Mouse (Mus musculus): ENCODE data around the gene Rims1. TPM values are rescaled to one million over a fixed set of nuclear protein-coding genes. Genes with fewer than 3 reads are reported as not detected.

Gene Rims1
- polyA plus RNA-seq, 1 experiment from 2014 or later = 10.8 TPM

DNA sequence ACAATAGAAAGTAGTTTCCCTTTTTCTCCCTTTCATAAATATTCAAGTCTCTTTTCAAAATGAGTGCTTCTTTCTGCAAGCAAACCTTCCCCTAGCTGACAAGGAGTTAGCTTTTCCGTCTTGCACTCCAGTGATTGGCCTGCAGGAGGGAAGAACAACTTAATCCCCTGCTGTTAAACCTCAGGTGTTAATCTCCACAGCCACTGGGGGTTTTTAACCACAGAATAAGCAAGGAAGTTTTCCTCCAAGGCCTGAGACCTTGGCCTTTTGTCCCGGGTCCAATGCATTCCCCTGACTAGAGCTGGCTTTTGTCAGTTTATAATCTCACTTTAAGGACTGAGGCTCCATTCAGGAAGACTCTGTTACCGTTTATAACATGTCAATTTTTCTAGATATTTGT lies 511.8 kb downstream of the Rims1 start:
- Histone ChIP-seq H3K4me3 (no peak overlapping the region), H3K36me3 (peaks cover 4% of the 10 kb centered on the region; the same call in 1 of the 2 replicates), H3K4me1 (replicated peaks) (no peaks in the 10 kb centered on the region), H3K27ac (no peak overlapping the region), H3K4me2 (no peak overlapping the region), H3K9ac (no peak overlapping the region), H3K9me3 (no peaks in the 10 kb centered on the region), H3K27me3 (no peaks in the 10 kb centered on the region)
- WGBS = 15% methylated on average over 3 of the region's 3 CpGs
- ATAC-seq (ENCODE audit: low FRiP score) = no peak

DNA sequence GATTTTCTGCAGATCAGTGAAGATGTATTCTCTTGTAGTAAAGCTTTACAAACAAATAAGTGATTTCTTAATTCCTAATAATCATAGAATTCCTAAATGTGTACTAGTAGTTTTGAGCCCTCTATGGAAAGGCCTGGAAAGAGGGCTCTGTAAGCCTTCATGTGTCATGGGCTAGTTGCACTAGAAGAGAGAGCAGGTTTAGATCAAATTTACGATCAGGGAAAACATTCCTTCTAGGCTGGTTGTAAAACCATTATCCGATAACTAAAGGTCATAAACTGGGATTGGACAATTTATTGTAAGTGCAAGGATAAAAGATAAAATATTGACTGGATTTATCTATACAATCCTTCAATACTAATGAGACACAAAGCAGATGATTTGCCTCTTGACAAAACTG lies 512.5 kb downstream of the Rims1 start:
- Histone ChIP-seq H3K4me3 (no peak overlapping the region), H3K27ac (no peak overlapping the region), H3K4me2 (no peak overlapping the region), H3K9ac (no peak overlapping the region), H3K36me3 (peaks cover 4% of the 10 kb centered on the region; the same call in 1 of the 2 replicates), H3K27me3 (no peaks in the 10 kb centered on the region), H3K4me1 (replicated peaks) (no peaks in the 10 kb centered on the region), H3K9me3 (no peaks in the 10 kb centered on the region)
- no peak for ATAC-seq (ENCODE audit: low FRiP score)
- 83% methylated on average over 2 of the region's 2 CpGs for WGBS

DNA sequence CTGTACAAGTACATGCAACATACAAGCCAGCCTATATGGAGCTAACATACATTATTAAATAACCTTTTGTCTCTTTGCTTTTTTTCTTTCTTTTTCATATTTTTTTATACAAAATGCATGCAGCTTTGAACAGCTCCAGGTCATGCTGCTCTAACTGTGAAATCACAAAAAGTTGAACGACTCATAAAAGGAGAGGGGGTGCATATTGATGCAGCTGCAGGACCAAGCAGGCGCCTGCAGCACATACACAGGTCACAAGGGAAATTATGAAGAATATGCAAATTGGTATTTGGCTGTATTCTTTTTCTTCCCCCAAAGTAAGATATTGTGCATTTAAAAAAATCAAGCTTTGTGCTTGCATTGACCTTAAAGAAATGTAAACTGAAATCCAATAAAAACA lies 519.0 kb downstream of the Rims1 start:
- H3K9ac ChIP-seq = no peak overlapping the region
- H3K9me3 ChIP-seq = no peaks in the 10 kb centered on the region
- no peaks in the 10 kb centered on the region for H3K36me3 ChIP-seq
- H3K27me3 ChIP-seq = no peaks in the 10 kb centered on the region
- no peaks in the 10 kb centered on the region for H3K4me1 ChIP-seq (replicated peaks)
- H3K27ac ChIP-seq = no peak overlapping the region
- 0 out of 2 replicates have a peak, but pooled peaks have one; percentile 43 for ATAC-seq (ENCODE audit: low FRiP score)
- H3K4me2 ChIP-seq = no peak overlapping the region
- 59% methylated on average over 2 of the region's 2 CpGs for WGBS
- H3K4me3 ChIP-seq = no peak overlapping the region

DNA sequence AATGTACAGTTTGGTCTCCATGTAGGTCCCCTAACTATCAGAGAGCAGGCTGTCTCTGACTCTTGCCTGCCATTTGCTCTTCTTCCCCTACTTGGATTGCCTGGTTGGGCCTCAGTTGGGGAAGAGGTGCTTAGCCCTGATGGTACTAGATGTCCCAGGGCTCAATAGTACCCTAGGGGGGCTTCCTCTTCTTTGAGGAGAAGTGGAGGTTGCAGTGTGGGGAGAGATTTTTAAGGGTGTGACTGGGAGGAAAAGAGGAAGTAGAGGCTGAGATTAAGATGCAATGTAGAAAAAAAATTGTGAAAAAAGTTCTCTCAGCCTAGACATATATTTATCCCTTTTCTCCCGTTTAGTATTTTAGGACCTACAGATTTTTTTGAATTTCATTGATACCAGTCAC lies 525.8 kb downstream of the Rims1 start:
- H3K4me2 ChIP-seq = no peak overlapping the region
- WGBS = 88% methylated on average over 1 of the region's 1 CpGs

DNA sequence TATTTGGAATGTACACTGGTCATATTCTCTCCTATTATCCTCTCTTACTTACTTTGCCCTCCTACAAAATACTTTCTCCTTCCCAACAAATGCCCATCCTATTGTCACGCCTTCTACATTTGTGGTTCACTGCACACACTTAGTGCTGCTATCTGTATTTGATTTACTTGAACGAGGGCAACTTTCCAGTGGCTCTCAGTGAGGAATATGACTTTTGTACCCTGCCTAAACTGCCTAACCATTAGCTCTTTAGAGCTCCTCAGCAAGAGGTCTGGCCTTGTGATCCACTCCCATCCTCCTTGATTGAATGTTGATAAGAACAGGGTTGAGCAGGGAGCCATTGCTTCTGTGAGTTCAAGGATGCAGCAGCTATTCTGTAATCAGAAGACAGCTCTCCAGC lies 531.7 kb downstream of the Rims1 start:
- Histone ChIP-seq H3K27ac (no peak overlapping the region), H3K4me3 (no peak overlapping the region), H3K4me2 (no peak overlapping the region), H3K9me3 (no peaks in the 10 kb centered on the region), H3K9ac (no peak overlapping the region), H3K4me1 (replicated peaks) (no peaks in the 10 kb centered on the region), H3K27me3 (no peaks in the 10 kb centered on the region), H3K36me3 (no peaks in the 10 kb centered on the region)
- 83% methylated on average over 2 of the region's 2 CpGs for WGBS
- no peak for ATAC-seq (ENCODE audit: low FRiP score)

More for the DNA sequence above, 525.8 kb downstream of the Rims1 start:
- H3K9ac ChIP-seq = no peak overlapping the region
- H3K4me3 ChIP-seq = no peak overlapping the region
- H3K4me1 ChIP-seq (replicated peaks) = no peaks in the 10 kb centered on the region
- ATAC-seq (ENCODE audit: low FRiP score) = no peak
- H3K27me3 ChIP-seq = no peaks in the 10 kb centered on the region
- H3K36me3 ChIP-seq = no peaks in the 10 kb centered on the region
- H3K9me3 ChIP-seq = no peaks in the 10 kb centered on the region
- H3K27ac ChIP-seq = no peak overlapping the region

DNA sequence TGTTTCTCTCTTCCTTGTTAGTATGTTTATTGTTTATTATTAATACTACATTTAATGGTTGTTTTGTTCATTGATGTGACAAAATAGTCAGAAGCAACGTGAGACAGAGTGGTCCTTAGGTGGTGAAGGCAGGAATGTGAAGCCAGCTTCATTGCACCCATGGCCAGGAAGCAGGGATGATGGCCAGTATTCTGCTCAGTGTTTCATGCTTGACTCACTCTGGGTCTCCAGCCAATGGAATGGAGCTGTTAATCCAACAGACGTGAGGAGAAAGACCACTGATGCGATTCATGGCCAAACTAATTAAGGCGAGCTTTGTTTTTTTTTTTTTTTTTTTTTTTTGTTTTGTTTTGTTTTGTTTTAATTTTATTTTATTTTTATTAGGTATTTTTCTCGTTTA lies 535.7 kb downstream of the Rims1 start:
- ATAC-seq (ENCODE audit: low FRiP score) = no peak
- no peak overlapping the region for H3K4me2 ChIP-seq
- no peak overlapping the region for H3K9ac ChIP-seq
- no peaks in the 10 kb centered on the region for H3K27me3 ChIP-seq
- no peak overlapping the region for H3K4me3 ChIP-seq
- H3K27ac ChIP-seq = no peak overlapping the region
- H3K4me1 ChIP-seq (replicated peaks) = peaks cover 10% of the 10 kb centered on the region
- H3K36me3 ChIP-seq = no peaks in the 10 kb centered on the region
- 77% methylated on average over 5 of the region's 5 CpGs for WGBS
- no peaks in the 10 kb centered on the region for H3K9me3 ChIP-seq

DNA sequence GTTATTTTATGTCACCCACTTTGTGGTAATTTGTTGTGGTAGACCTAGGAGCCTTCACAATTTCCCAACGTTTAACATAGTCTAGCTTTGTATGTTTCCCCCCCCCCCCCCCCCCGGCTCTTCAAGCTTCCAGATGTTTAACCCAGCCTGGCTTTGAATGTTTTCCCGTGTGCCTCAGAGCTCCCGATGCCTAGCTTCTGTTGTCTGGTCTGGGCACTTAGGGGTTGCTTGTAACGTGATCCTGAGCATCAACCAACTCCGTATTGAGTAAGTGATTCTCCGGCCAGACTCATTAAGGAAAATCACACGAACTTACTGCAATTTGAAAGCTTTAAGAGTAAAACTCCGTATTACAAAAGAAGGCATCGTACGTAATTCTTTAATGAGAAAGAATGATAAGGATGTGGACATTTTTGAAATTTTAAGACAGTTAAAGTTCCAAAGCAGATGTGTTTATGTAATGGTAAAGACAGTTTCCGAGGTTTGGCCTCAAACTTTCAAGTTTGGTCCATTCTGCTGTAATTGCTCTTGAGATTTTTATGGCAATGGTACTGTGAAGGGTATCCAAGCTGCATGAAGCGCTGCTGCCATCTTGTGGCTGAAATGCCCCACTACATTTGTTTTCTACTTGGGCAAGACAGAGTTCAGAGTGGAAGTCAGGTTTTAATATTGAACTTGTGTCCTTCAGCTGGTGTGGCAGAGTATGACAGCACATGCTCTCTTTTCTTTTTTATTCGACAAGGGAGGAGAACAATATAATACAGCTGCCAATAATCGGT lies 537.0 kb downstream of the Rims1 start:
- Histone ChIP-seq H3K4me2 (no peak overlapping the region), H3K4me1 (replicated peaks) (peaks cover 10% of the 10 kb centered on the region), H3K4me3 (no peak overlapping the region), H3K27ac (no peak overlapping the region), H3K9ac (no peak overlapping the region), H3K9me3 (no peaks in the 10 kb centered on the region), H3K27me3 (no peaks in the 10 kb centered on the region), H3K36me3 (no peaks in the 10 kb centered on the region)
- WGBS = 41% methylated on average over 15 of the region's 15 CpGs
- ATAC-seq (ENCODE audit: low FRiP score) = peak; percentile 58

DNA sequence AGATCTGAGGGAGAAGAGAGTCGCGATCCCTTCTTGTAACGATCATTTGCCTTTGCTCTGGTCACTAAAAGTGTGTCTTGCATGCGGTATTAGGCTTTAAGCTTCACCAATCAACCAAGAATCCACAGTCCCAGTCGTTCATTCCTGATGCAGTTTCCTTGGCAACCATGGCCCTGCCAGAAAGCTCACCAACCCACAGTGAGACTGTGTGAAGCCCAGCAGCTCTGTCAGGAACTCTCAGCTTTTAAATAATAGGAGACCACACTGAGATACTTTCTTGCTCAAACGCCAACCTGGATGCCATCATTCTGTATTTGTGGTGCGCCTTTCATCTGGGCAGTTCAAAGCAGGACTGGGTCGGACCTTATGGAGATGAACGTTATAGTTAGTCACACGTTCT lies 539.3 kb downstream of the Rims1 start:
- H3K4me1 ChIP-seq (replicated peaks) = peaks cover 10% of the 10 kb centered on the region
- H3K4me2 ChIP-seq = peak overlapping the region; percentile 21
- H3K4me3 ChIP-seq = no peak overlapping the region
- peak; percentile 86 for ATAC-seq (ENCODE audit: low FRiP score)
- H3K9me3 ChIP-seq = no peaks in the 10 kb centered on the region
- no peak overlapping the region for H3K9ac ChIP-seq
- no peaks in the 10 kb centered on the region for H3K27me3 ChIP-seq
- WGBS = 25% methylated on average over 10 of the region's 10 CpGs
- H3K27ac ChIP-seq = no peak overlapping the region
- no peaks in the 10 kb centered on the region for H3K36me3 ChIP-seq

DNA sequence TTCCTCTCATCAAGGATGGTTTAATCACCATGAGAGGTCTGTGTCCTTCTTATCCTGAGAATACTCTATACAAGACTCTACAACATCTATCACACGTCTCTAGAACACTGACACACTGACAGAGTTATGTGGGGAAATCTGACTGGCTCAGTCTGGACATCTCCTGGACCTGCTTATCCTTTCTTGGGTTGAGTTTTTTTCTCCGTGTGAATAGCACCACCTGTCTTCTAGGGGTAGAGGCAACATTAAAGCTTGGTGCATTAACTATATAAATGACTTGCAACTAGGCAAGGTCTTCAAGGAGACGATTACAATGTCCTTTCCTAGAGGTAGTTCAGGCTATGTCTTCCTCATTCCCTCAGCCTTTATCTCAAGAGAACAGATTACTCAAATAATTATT lies 540.3 kb downstream of the Rims1 start:
- Histone ChIP-seq H3K27ac (no peak overlapping the region), H3K9me3 (no peaks in the 10 kb centered on the region)
- ATAC-seq (ENCODE audit: low FRiP score) = no peak

DNA sequence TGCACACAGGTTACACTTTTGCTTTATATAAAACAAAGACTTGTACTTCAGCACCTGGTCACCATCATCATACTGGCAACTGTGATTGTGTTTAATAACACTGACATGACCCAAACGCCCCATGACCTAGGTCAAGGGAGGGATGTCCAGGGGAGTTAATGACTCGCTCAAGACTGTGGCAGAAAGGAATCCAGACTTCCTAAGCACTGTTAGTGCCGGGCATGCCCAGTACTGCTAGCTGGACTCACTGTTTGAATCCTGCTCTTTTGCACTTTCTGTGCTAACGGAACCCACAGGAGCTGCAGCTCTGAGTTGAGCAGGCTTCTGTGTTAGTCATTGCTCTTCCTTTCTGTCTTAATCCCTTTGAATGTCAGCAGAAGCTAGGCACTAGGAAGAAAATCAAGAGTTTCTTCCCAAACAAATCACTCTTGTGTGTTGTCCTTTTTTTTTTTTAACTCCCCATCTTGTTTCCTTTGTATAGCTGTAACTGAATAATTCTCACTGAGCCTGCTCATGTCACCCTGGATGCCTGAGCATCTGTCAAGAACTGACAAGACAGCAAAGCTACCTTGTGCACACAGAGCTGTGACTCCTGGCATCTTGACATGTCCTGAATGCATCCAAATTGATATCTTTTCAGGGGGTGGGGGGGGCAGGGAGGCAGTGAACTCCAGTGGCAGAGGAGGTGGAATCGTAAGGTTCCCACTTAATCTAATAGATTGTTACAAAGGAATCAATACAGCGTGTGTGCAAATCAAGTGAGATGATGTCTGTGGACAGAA lies 543.4 kb downstream of the Rims1 start:
- Histone ChIP-seq H3K4me1 (replicated peaks) (peaks cover 10% of the 10 kb centered on the region), H3K4me3 (no peak overlapping the region), H3K9ac (no peak overlapping the region), H3K27me3 (no peaks in the 10 kb centered on the region), H3K4me2 (no peak overlapping the region), H3K36me3 (no peaks in the 10 kb centered on the region), H3K9me3 (no peaks in the 10 kb centered on the region), H3K27ac (no peak overlapping the region)
- ATAC-seq (ENCODE audit: low FRiP score) = no peak
- WGBS = 63% methylated on average over 6 of the region's 6 CpGs

More for the DNA sequence above, 540.3 kb downstream of the Rims1 start:
- Histone ChIP-seq H3K36me3 (no peaks in the 10 kb centered on the region), H3K4me2 (no peak overlapping the region), H3K4me1 (replicated peaks) (peaks cover 10% of the 10 kb centered on the region), H3K4me3 (no peak overlapping the region), H3K9ac (no peak overlapping the region), H3K27me3 (no peaks in the 10 kb centered on the region)
- 78% methylated on average over 3 of the region's 3 CpGs for WGBS

DNA sequence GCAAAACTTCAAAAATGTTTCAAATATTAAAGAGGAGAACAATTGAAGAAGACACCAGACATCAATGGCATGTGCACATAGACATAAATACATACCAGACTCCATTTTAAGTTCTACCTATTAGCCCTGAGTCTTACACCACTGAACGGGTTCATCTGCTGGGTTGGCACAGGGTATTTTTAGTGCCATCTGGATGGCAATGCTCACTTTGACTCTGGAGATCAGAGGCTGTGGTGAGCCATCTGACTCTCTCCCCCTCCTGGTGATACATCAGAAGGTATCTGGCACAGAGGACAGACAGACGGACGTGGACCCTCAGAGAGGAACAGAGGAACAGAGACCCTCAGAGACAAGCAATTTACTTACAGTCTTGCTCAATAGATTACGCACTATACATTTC lies 544.1 kb downstream of the Rims1 start:
- no peak for ATAC-seq (ENCODE audit: low FRiP score)
- H3K4me3 ChIP-seq = no peak overlapping the region
- H3K36me3 ChIP-seq = no peaks in the 10 kb centered on the region
- WGBS = 92% methylated on average over 4 of the region's 4 CpGs
- H3K9me3 ChIP-seq = no peaks in the 10 kb centered on the region
- H3K4me1 ChIP-seq (replicated peaks) = peaks cover 7% of the 10 kb centered on the region
- H3K4me2 ChIP-seq = no peak overlapping the region
- no peak overlapping the region for H3K27ac ChIP-seq
- H3K27me3 ChIP-seq = no peaks in the 10 kb centered on the region
- H3K9ac ChIP-seq = no peak overlapping the region

DNA sequence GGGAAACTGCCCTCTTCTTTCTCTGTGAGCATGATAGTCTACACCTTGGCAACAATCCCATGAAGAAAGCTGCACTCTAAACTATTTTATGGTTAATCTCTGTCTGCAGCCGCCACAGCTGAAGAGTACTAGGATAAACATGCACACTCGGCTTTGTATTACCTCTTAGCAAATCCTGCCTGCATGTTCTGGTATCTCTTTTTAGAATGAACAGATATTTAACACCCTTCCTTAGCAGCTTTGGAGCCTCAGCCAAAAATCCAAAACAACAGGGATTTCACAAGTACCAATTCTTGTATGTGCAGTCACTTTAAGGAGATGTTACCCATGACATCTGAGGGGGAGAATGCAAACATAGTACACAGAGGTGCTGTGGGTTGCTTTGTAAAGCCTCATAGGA lies 545.5 kb downstream of the Rims1 start:
- no peak overlapping the region for H3K9ac ChIP-seq
- no peak overlapping the region for H3K4me3 ChIP-seq
- no peak overlapping the region for H3K4me2 ChIP-seq
- no peak overlapping the region for H3K27ac ChIP-seq
- H3K9me3 ChIP-seq = no peaks in the 10 kb centered on the region
- ATAC-seq (ENCODE audit: low FRiP score) = no peak
- H3K4me1 ChIP-seq (replicated peaks) = no peaks in the 10 kb centered on the region
- WGBS = 88% methylated on average over 2 of the region's 2 CpGs
- no peaks in the 10 kb centered on the region for H3K27me3 ChIP-seq
- no peaks in the 10 kb centered on the region for H3K36me3 ChIP-seq

DNA sequence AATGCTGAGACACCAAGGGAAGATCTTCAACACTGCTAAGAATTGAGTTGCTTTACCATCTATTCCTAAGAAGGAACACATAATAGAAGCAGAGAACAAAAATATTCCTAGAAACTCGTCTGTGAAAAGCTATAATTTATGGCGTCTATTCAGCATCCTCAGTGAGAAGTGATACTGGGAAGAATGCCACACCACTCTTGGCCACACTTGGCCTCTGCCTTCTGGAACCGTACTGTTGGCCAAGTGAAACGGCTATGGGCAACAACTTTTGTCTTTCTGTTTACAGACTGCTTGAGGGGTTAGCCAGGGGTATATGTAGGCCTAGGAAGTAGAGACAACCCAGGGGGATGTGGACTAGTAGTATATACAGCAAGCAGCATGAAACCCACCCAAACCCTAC lies 547.4 kb downstream of the Rims1 start:
- H3K4me2 ChIP-seq = no peak overlapping the region
- H3K4me1 ChIP-seq (replicated peaks) = no peaks in the 10 kb centered on the region
- H3K9me3 ChIP-seq = no peaks in the 10 kb centered on the region
- no peak for ATAC-seq (ENCODE audit: low FRiP score)
- no peak overlapping the region for H3K9ac ChIP-seq
- no peaks in the 10 kb centered on the region for H3K36me3 ChIP-seq
- no peaks in the 10 kb centered on the region for H3K27me3 ChIP-seq
- 86% methylated on average over 4 of the region's 4 CpGs for WGBS
- H3K27ac ChIP-seq = no peak overlapping the region
- H3K4me3 ChIP-seq = no peak overlapping the region
